Mouse (Mus musculus) spleen, adult 2 months (tissue): ENCODE measurements at regions not wholly inside any gene's neighbourhood (a gene's known extent, or its start where the extent isn't known, plus 50 kb on each side); places are given as distances from the start of the nearest gene placed in this dataset.

Experiments used
- DNase-seq, 2 experiments: peaks; one replicate each; pipeline versions ENCODE4 v3.0.0 to v3.0.0-alpha.2; 2012 to 2021; ENCODE audit warnings: low spot score in 2 of 2, low read depth in 1 of 2
- H3K27ac ChIP-seq: fragments of 200-500 bp; 2 replicates; pipeline ENCODE4 v1.5.1; 2012; ENCODE audit warnings: low read length, inconsistent platforms; ENCODE audit not compliant: insufficient read depth
- H3K27me3 ChIP-seq: fragments of 200-500 bp; 2 replicates; pipeline ENCODE4 v1.6.1; 2012; ENCODE audit warnings: mild to moderate bottlenecking, moderate library complexity, low read length, inconsistent platforms; ENCODE audit not compliant: control insufficient read depth, insufficient read depth
- H3K36me3 ChIP-seq: fragments of 200-500 bp; 2 replicates; pipeline ENCODE4 v1.6.1; 2012; ENCODE audit warnings: mild to moderate bottlenecking, low read length, inconsistent platforms; ENCODE audit not compliant: control insufficient read depth, insufficient read depth
- H3K4me1 ChIP-seq: fragments of 200-500 bp; 2 replicates; pipeline ENCODE4 v1.6.1; 2011; ENCODE audit warnings: inconsistent platforms; ENCODE audit not compliant: control insufficient read depth, insufficient read depth, insufficient read length
- H3K4me3 ChIP-seq: fragments of 200-500 bp; 2 replicates; pipeline ENCODE4 v1.5.1; 2011; ENCODE audit warnings: mild to moderate bottlenecking, inconsistent platforms; ENCODE audit not compliant: insufficient read depth, insufficient read length; ENCODE audit errors: extremely low read depth
- CTCF ChIP-seq: fragments of 200-500 bp; IDR thresholded peaks from 2 replicates; pipeline ENCODE4 v1.5.1; 2011; ENCODE audit warnings: mild to moderate bottlenecking, inconsistent platforms; ENCODE audit not compliant: insufficient read depth, insufficient read length, insufficient replicate concordance; ENCODE audit errors: extremely low read depth
- POLR2A ChIP-seq: fragments of 200-500 bp; IDR thresholded peaks from 2 replicates; pipeline ENCODE4 v1.6.1; 2011; ENCODE audit warnings: low read depth, low read length, inconsistent platforms
- WGBS: fragments of 180-500 bp; shearing (Covaris S2); methylation state at CpG from one replicate; pipeline ENCODE4 v1.1.7; 2018; 5-methylcytosine and 5-hydroxymethylcytosine counted together

- Histone ChIP-seq H3K4me1 (peaks cover 17% of the 10 kb centered on the region), H3K27me3 (no peaks in the 10 kb centered on the region), H3K27ac (no peak overlapping the region), H3K4me3 (no peak overlapping the region), H3K36me3 (no peaks in the 10 kb centered on the region)
- TF ChIP-seq POLR2A (no peak), CTCF (no peak)
- WGBS: 72% methylated on average over 5 of the region's 5 CpGs
- DNase-seq: no peak
Observed at GRCm38 (mm10) chr6:54762499-54762898, 54.2 kb upstream of the Znrf2 start.

GRCm38 (mm10) chr6:54763669-54764068 is 53.0 kb upstream of the Znrf2 start:
- Histone ChIP-seq H3K4me3 (no peak overlapping the region), H3K27me3 (no peaks in the 10 kb centered on the region), H3K36me3 (no peaks in the 10 kb centered on the region), H3K4me1 (peaks cover 15% of the 10 kb centered on the region), H3K27ac (no peak overlapping the region)
- DNase-seq: no peak
- TF ChIP-seq POLR2A: no peak
- no peak for TF ChIP-seq CTCF
- 94% methylated on average over 4 of the region's 4 CpGs for WGBS

GRCm38 (mm10) chr6:54765715-54766114 is 51.0 kb upstream of the Znrf2 start:
- Histone ChIP-seq H3K4me1 (peaks cover 6% of the 10 kb centered on the region), H3K27me3 (no peaks in the 10 kb centered on the region), H3K4me3 (no peak overlapping the region), H3K27ac (no peak overlapping the region), H3K36me3 (no peaks in the 10 kb centered on the region)
- DNase-seq: no peak
- 51% methylated on average over 2 of the region's 2 CpGs for WGBS
- TF ChIP-seq CTCF: no peak
- TF ChIP-seq POLR2A: no peak

GRCm38 (mm10) chr6:54766485-54767112 is 50.1 kb upstream of the Znrf2 start:
- no peak overlapping the region for H3K4me3 ChIP-seq
- TF ChIP-seq POLR2A (no peak), CTCF (no peak)
- peaks cover 4% of the 10 kb centered on the region for H3K4me1 ChIP-seq
- peak overlapping the region; percentile 70 for H3K27ac ChIP-seq
- DNase-seq: no peak
- no peaks in the 10 kb centered on the region for H3K36me3 ChIP-seq
- whole genome bisulfite sequencing: 65% methylated on average over 5 of the region's 5 CpGs
- no peaks in the 10 kb centered on the region for H3K27me3 ChIP-seq
